Mouse (Mus musculus) spleen, adult 2 months (tissue): ENCODE results near the gene Ei24. TPM values are rescaled to one million over a fixed set of nuclear protein-coding genes. Genes with fewer than 3 reads are reported as not detected.

ENCODE experiments used
- DNase-seq, 2 experiments: peaks; one replicate each; pipeline versions ENCODE4 v3.0.0 to v3.0.0-alpha.2; 2012 to 2021; ENCODE audit warnings: low spot score in 2 of 2, low read depth in 1 of 2
- H3K27ac ChIP-seq: fragments of 200-500 bp; 2 replicates; pipeline ENCODE4 v1.5.1; 2012; ENCODE audit warnings: low read length, inconsistent platforms; ENCODE audit not compliant: insufficient read depth
- H3K27me3 ChIP-seq: fragments of 200-500 bp; 2 replicates; pipeline ENCODE4 v1.6.1; 2012; ENCODE audit warnings: mild to moderate bottlenecking, moderate library complexity, low read length, inconsistent platforms; ENCODE audit not compliant: control insufficient read depth, insufficient read depth
- H3K36me3 ChIP-seq: fragments of 200-500 bp; 2 replicates; pipeline ENCODE4 v1.6.1; 2012; ENCODE audit warnings: mild to moderate bottlenecking, low read length, inconsistent platforms; ENCODE audit not compliant: control insufficient read depth, insufficient read depth
- H3K4me1 ChIP-seq: fragments of 200-500 bp; 2 replicates; pipeline ENCODE4 v1.6.1; 2011; ENCODE audit warnings: inconsistent platforms; ENCODE audit not compliant: control insufficient read depth, insufficient read depth, insufficient read length
- H3K4me3 ChIP-seq: fragments of 200-500 bp; 2 replicates; pipeline ENCODE4 v1.5.1; 2011; ENCODE audit warnings: mild to moderate bottlenecking, inconsistent platforms; ENCODE audit not compliant: insufficient read depth, insufficient read length; ENCODE audit errors: extremely low read depth
- CTCF ChIP-seq: fragments of 200-500 bp; IDR thresholded peaks from 2 replicates; pipeline ENCODE4 v1.5.1; 2011; ENCODE audit warnings: mild to moderate bottlenecking, inconsistent platforms; ENCODE audit not compliant: insufficient read depth, insufficient read length, insufficient replicate concordance; ENCODE audit errors: extremely low read depth
- POLR2A ChIP-seq: fragments of 200-500 bp; IDR thresholded peaks from 2 replicates; pipeline ENCODE4 v1.6.1; 2011; ENCODE audit warnings: low read depth, low read length, inconsistent platforms
- WGBS: fragments of 180-500 bp; shearing (Covaris S2); methylation state at CpG from one replicate; pipeline ENCODE4 v1.1.7; 2018; 5-methylcytosine and 5-hydroxymethylcytosine counted together
- polyA plus RNA-seq: library from polyadenylated mRNA; depleted of rRNA; stranded (reverse); fragments of >200 nt; gene quantifications from 2 replicates; pipeline ENCODE4 v1.2.3, GENCODE M21; 2012; rRNA removed

Gene Ei24
- polyA plus RNA-seq, 1 experiment = 20.2 TPM

DNA sequence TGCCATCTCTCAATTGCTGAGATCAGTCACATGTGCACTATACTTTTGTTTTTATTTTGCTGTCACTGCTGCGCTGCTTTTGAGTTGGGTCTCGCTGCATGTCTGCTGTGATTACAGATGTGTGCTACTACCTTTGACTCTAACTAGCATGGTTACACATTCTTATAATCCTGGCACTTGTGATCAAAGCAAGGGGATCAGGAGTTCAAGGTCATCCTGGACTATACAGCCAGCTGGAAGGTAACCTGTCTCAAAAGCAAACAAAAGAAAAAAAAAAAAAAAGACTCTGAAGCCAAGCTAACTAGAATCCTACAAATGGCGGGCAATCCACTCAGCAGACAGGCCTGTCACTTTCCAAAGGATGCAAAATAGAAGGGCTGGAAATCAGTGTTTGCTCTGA is 5.0 kb downstream of the Ei24 start:
- Histone ChIP-seq H3K4me1 (no peaks in the 10 kb centered on the region), H3K27me3 (peaks cover 1% of the 10 kb centered on the region; the same call in 1 of the 2 replicates), H3K36me3 (peaks cover 13% of the 10 kb centered on the region), H3K4me3 (no peak overlapping the region), H3K27ac (no peak overlapping the region)
- DNase-seq = no peak
- WGBS = 96% methylated on average over 3 of the region's 3 CpGs
- no peak for TF ChIP-seq CTCF
- TF ChIP-seq POLR2A = no peak

DNA sequence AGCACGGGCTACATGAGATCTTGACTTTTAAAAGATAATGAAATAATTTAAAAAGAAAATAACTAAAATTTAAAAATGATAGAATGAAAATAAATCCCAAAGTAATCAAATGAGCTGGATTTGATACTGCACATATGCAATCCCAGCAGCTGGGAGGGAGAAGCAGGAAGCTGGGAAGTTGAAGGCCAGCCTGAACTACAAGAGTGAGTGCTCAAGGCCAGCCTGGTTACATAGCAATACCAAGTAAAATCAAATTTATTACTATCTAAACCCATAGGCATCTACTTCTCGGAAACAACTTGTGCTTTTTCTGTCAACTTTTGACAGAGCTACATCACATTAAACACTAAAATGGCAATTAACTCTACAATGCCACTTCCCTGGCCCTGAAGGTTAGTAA is 13.3 kb downstream of the Ei24 start:
- no peak for TF ChIP-seq POLR2A
- TF ChIP-seq CTCF = no peak
- Histone ChIP-seq H3K27ac (no peak overlapping the region), H3K36me3 (peaks cover 30% of the 10 kb centered on the region), H3K4me3 (no peak overlapping the region), H3K27me3 (no peaks in the 10 kb centered on the region), H3K4me1 (no peaks in the 10 kb centered on the region)
- no peak for DNase-seq
- WGBS = 85% methylated on average over 2 of the region's 2 CpGs

DNA sequence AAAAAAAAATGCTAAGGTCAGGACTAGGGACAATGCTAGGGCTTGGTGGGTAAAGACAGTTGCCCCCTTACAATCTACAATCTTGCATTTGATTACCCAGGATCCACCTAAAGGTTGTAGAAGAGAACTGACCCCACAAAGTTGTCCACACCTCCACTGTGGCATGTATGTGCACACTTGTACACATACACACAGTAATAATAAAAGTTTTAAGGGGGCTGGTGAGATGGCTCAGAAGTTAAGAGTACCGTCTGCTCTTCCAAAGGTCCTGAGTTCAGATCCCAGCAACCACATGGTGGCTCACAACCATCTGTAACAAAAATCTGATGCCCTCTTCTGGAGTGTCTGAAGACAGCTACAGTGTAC is 28.2 kb downstream of the Ei24 start:
- DNase-seq = no peak
- H3K4me1 ChIP-seq = no peaks in the 10 kb centered on the region
- H3K4me3 ChIP-seq = no peak overlapping the region
- H3K27ac ChIP-seq = no peak overlapping the region
- TF ChIP-seq POLR2A (no peak), CTCF (no peak)
- WGBS = 75% methylated on average over 1 of the region's 1 CpGs
- no peaks in the 10 kb centered on the region for H3K27me3 ChIP-seq
- H3K36me3 ChIP-seq = no peaks in the 10 kb centered on the region

DNA sequence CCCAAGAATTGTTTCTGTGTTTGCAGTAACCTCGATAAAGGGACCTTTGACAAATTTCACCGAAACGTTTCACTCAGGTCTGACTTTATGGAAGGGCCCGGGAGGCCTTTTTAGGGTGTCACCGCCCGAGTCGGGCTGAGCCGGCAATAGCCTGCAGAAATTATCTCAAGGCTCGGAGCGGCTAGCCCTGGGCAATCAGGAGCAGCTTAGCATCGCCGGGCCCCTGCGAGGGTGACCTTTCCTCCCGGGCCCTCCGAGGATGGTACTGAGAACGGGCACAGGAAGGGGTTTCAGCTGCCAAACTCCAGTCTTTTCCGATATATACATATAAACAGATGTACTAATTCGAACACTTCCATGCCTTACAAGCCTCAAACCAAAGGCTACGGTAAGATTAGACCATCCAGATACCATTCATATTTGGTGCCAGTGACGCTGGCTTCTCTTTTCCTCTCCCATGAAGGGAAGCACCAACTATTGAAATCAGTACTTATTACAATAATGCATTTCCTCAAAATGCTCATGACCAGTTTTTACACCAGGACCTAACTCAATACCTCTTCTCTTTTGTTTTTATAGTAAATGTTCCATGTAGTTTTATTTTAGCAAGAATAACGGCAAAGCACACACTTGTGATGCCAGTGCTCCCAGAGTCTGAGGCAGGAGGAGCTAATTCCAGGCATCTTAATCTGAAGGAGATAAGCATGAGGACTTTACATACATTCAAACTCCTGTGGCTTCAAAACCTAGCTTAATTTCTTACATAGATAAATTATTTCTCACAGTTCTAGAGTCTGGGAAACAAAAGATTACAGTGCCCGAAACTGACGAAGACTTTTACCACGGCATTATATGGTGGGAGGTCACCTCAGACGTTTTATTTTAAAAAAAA is 28.8 kb downstream of the Ei24 start:
- H3K27ac ChIP-seq = peak overlapping the region; percentile 92
- WGBS = 12% methylated on average over 25 of the region's 25 CpGs
- peaks cover 2% of the 10 kb centered on the region; the same call in 1 of the 2 replicates for H3K36me3 ChIP-seq
- peak in 1 of 2 experiments; percentile 35 for DNase-seq
- no peaks in the 10 kb centered on the region for H3K4me1 ChIP-seq
- peak overlapping the region; percentile 69 for H3K4me3 ChIP-seq
- no peaks in the 10 kb centered on the region for H3K27me3 ChIP-seq
- TF ChIP-seq POLR2A (no peak), CTCF (no peak)

DNA sequence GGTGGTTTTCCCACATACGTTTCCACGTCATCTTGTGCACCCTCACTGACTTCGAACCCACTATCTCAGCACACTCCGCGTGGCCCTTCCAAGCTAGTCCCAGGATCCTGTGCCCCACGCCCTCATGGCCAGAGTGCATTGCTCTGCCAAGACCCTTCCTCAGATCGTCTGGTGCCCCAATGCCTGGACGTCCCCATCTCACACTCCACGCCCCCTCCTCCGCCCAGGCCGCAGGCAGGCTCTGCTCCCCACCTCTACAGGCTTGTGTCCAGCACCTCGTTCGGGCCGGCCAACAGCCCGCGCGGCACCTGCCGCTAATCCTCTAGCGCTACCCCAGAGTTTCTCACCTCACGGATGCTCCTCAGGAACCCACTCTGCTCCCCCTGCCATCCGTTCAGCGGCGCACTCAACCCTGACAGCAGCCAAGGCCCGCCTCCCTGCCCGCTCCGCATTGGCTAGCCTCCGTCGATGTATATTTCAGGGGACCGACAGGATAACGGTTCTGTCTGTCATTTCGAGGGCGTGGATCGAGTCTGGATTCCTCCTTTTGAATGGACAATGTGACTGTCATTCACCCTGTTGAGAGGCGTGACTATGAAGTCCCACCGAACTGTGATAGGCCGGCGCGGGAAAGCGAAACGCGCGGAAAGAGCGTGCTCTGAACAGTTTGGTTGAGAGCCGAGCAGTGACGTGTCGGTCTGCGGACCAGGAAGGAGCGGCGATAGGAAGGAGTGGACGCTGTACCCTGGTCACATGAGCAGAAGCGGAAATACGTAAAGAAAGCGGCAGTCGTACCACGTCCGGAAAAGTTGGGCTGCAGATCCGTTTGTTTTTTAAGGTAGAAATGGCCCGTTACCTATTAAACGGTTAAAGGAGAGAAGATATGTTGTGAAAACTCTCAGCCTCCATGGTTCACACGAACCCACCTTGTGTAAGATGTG is 29.7 kb downstream of the Ei24 start, which contains the start of gene Stt3a:
TSS of gene Stt3a (minus strand) at position 477 of the 941 bp plus-strand sequence.
- Histone ChIP-seq H3K4me3 (peak within 1 kb of the TSS; percentile 75), H3K4me1 (no peaks in the 10 kb centered on the region), H3K27ac (peak within 1 kb of the TSS; percentile 92), H3K36me3 (peaks cover 5% of the 10 kb centered on the region), H3K27me3 (no peaks in the 10 kb centered on the region)
- DNase-seq = peak; percentile 95 to 100
- WGBS = under 1% methylated on average over 60 of the region's 60 CpGs
- peak; percentile 72 for TF ChIP-seq POLR2A
- TF ChIP-seq CTCF = no peak

DNA sequence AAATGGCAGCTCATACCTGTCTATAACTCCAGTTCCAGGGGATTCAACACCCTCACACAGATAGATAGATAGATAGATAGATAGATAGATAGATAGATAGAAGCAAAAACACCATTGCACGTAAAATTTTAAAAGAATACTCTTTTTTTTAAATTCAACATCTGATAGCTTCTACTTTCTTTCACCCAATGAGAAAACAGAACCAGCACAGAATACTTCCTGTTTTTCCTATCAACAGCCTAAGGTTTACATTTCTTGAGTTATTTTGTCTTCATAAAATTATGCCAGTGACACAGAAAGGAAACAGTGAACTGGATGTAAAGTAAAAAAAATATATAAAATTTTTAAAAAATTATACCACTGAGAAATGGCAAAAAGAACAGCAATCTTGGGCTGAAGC is 32.8 kb downstream of the Ei24 start:
- H3K27ac ChIP-seq = no peak overlapping the region
- peaks cover 14% of the 10 kb centered on the region for H3K36me3 ChIP-seq
- TF ChIP-seq POLR2A (no peak), CTCF (no peak)
- 88% methylated on average over 1 of the region's 1 CpGs for WGBS
- DNase-seq = no peak
- no peak overlapping the region for H3K4me3 ChIP-seq
- no peaks in the 10 kb centered on the region for H3K27me3 ChIP-seq
- no peaks in the 10 kb centered on the region for H3K4me1 ChIP-seq

Other genes with a start within 250 kb of the Ei24 start
- gene Gm17689, start 214.8 kb downstream of the Ei24 start, polyA plus RNA-seq = not detected in 2 replicates
- not detected in 2 replicates for gene A630095E13Rik, start 154.0 kb downstream of the Ei24 start, polyA plus RNA-seq
- not detected in 2 replicates for gene Acrv1, start 104.2 kb downstream of the Ei24 start, polyA plus RNA-seq
- gene Chek1, start 70.3 kb downstream of the Ei24 start, polyA plus RNA-seq = 0.44 and 0.46 TPM in 2 replicates
- 91.7 and 110 TPM in 2 replicates for gene Stt3a, start 29.7 kb downstream of the Ei24 start, polyA plus RNA-seq
- 0.19 and 0.20 TPM in 2 replicates for gene Fez1, start 24.5 kb upstream of the Ei24 start, polyA plus RNA-seq